Mouse (Mus musculus) midbrain, embryonic 13.5 days (tissue): ENCODE results near the gene Cox4i2. TPM values are rescaled to one million over a fixed set of nuclear protein-coding genes. Genes with fewer than 3 reads are reported as not detected.

Experiments used
- ATAC-seq: fragments of 200-750 bp; cut with Nextera tagmentation; 2 replicates; pipeline ENCODE4 v1.8.0; 2017; ENCODE audit warnings: mild to moderate bottlenecking, moderate TSS enrichment, moderate library complexity
- H3K27ac ChIP-seq: fragments of 300-500 bp; sonication (generic); 2 replicates; pipeline ENCODE4 v1.5.1; 2015; ENCODE audit warnings: inconsistent platforms, mild to moderate bottlenecking, moderate library complexity
- H3K27me3 ChIP-seq: fragments of 300-500 bp; sonication (generic); 2 replicates; pipeline ENCODE4 v1.6.1; 2015; ENCODE audit warnings: mild to moderate bottlenecking, inconsistent platforms
- H3K36me3 ChIP-seq: fragments of 300-500 bp; sonication (generic); 2 replicates; pipeline ENCODE4 v1.6.1; 2015; ENCODE audit warnings: mild to moderate bottlenecking, inconsistent platforms
- H3K4me1 ChIP-seq: fragments of 300-500 bp; sonication (generic); replicated peaks from 2 replicates; pipeline ENCODE4 v1.6.1; 2015; ENCODE audit warnings: inconsistent platforms
- H3K4me2 ChIP-seq: fragments of 300-500 bp; sonication (generic); replicated peaks from 2 replicates; pipeline ENCODE4 v1.6.1; 2015; ENCODE audit warnings: moderate library complexity, mild to moderate bottlenecking, inconsistent platforms
- H3K4me3 ChIP-seq: fragments of 300-500 bp; sonication (generic); replicated peaks from 2 replicates; pipeline ENCODE4 v1.5.1; 2015; ENCODE audit warnings: mild to moderate bottlenecking, inconsistent platforms
- H3K9ac ChIP-seq: fragments of 300-500 bp; sonication (generic); replicated peaks from 2 replicates; pipeline ENCODE4 v1.6.1; 2015; ENCODE audit warnings: mild to moderate bottlenecking, inconsistent platforms
- H3K9me3 ChIP-seq: fragments of 300-500 bp; sonication (generic); 2 replicates; pipeline ENCODE4 v1.6.1; 2016; ENCODE audit warnings: mild to moderate bottlenecking, inconsistent platforms
- whole genome bisulfite sequencing: fragments of 180-500 bp; shearing (Covaris S2); methylation state at CpG from one replicate; pipeline ENCODE4 v1.1.7; 2015; 5-methylcytosine and 5-hydroxymethylcytosine counted together
- microRNA-seq: library from miRNA; unstranded; fragments of <30 nt; microRNA quantifications from one replicate; pipeline ENCODE4, GENCODE M21; 2016
- polyA plus RNA-seq: library from polyadenylated mRNA; unstranded; fragments of >200 nt; fragmentation: Nextera tagmentation; extraction: Ambion mirVana; gene quantifications from 2 replicates; pipeline ENCODE4 v1.2.1, GENCODE M21; 2015

Gene Cox4i2
- polyA plus RNA-seq, 1 experiment from 2014 or later = 5.5 TPM

DNA sequence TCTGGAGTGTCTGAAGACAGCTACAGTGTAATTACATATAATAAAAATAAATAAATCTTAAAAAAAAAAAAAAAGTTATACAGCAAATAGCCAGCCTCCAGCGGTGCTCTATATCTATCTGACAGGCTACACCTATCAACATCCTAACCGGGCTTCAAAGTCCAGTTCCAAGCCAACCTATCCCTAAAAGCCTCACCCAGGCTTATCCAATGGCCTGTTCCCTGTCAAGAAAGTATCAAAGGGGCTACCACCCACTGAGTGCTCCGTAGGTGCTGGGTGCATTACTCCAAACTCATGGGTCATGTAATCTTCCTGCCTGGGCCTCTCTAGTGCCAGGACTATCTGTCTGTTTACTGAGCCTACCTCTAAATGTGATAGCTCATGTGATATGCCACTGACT lies 54.2 kb downstream of the Cox4i2 start:
- 91% methylated on average over 3 of the region's 3 CpGs for WGBS
- Histone ChIP-seq H3K36me3 (0 out of 2 replicates have a peak, but pooled peaks cover 3% of the 10 kb centered on the region), H3K9me3 (no peaks in the 10 kb centered on the region), H3K27me3 (no peaks in the 10 kb centered on the region), H3K27ac (no peak overlapping the region), H3K4me3 (no peak overlapping the region), H3K4me1 (peaks cover 40% of the 10 kb centered on the region), H3K4me2 (no peak overlapping the region), H3K9ac (no peak overlapping the region)
- ATAC-seq = no peak

DNA sequence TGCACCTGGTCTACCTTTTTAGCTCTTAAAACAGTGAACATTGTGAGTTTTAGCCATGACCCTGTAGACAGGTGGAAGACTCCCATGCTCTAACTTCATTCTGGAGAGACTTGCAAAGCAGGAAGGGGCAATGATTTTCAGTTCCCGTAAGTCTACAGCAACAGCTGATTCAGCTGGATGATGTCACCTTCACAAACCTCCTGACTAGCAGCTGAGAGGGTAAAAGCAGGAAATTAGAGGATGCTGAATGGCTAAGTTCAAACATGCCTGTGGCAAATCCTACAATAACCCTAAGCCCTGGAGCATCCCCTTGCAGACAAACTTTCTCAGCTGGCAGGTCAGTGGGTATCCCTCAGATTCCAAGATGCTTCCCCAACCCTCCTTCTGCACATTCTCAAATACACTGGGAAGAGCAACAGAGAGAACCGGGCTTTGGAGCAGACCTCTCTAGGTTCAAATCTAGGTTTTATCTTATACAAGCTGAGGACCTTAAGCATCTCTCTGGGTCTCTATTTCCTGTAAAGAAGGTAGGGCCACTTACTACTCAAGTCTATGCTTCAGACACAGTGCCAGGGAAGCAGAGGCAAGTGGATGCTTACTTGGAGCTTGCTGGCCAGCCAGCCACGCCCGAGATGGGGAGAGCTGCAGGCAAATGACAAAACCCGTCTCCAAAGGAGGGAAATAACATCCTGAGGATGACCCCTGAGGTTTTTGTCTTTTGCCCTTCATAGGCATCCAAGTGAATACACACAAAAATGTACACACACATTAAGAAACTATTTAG lies 56.4 kb downstream of the Cox4i2 start:
- Histone ChIP-seq H3K4me2 (no peak overlapping the region), H3K27me3 (no peaks in the 10 kb centered on the region), H3K27ac (no peak overlapping the region), H3K9me3 (no peaks in the 10 kb centered on the region), H3K4me1 (peaks cover 29% of the 10 kb centered on the region), H3K9ac (no peak overlapping the region), H3K4me3 (no peak overlapping the region), H3K36me3 (0 out of 2 replicates have a peak, but pooled peaks cover 3% of the 10 kb centered on the region)
- 87% methylated on average over 5 of the region's 5 CpGs for WGBS
- ATAC-seq = no peak

DNA sequence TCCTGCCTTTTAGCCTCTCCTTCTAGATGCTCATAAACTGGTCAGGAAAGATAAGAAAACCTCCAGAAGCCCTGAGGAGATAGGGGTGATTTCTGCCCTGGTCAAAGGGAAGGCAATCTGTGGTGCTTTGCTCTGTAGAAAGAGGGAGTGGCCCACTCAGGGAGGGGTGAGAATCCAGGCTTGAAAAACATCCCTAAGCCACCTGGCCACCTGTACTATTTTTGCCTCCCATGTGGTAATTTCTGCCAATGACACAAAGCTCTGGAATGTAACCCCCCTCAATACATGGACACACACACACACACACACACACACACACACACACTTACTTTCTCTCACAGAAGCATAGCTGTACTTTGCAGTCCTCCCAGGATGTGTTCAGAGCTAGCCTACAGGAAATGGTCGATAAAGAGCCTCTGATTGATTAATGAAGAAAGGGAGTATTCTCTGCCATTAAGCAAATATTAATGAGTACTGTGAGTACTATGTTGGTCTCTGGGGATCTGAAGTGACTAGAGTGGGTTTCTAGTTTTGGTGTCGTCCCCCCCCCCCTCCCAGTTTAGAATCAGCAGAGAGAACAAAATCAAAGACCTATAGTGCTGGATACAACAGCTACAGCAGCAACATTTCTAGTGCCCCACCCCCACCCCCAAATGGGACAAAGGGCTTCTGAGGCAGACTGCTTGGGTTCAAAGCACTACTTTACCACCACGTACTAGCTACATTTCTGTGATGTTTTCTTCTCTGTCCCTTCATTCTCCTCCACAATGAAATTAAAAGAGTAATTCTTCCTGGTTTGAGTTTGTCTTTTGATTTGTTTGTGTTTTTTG lies 57.6 kb downstream of the Cox4i2 start:
- peaks cover 25% of the 10 kb centered on the region for H3K4me1 ChIP-seq
- no peak overlapping the region for H3K27ac ChIP-seq
- H3K9ac ChIP-seq = no peak overlapping the region
- ATAC-seq = no peak
- H3K36me3 ChIP-seq = peaks cover 9% of the 10 kb centered on the region; the same call in 1 of the 2 replicates
- no peaks in the 10 kb centered on the region for H3K27me3 ChIP-seq
- 51% methylated on average over 3 of the region's 3 CpGs for WGBS
- H3K4me3 ChIP-seq = no peak overlapping the region
- H3K9me3 ChIP-seq = no peaks in the 10 kb centered on the region
- no peak overlapping the region for H3K4me2 ChIP-seq

- no peak overlapping the region for H3K9ac ChIP-seq
- no peak overlapping the region for H3K4me3 ChIP-seq
- H3K27ac ChIP-seq = no peak overlapping the region
- H3K36me3 ChIP-seq = peaks cover 9% of the 10 kb centered on the region; the same call in 1 of the 2 replicates
- ATAC-seq = no peak
- peaks cover 39% of the 10 kb centered on the region for H3K4me1 ChIP-seq
- WGBS = 88% methylated on average over 1 of the region's 1 CpGs
- H3K9me3 ChIP-seq = no peaks in the 10 kb centered on the region
- no peaks in the 10 kb centered on the region for H3K27me3 ChIP-seq
- H3K4me2 ChIP-seq = no peak overlapping the region
These were observed 59.3 kb downstream of the Cox4i2 start for GRCm38 (mm10) chr2:152813232-152813631.

DNA sequence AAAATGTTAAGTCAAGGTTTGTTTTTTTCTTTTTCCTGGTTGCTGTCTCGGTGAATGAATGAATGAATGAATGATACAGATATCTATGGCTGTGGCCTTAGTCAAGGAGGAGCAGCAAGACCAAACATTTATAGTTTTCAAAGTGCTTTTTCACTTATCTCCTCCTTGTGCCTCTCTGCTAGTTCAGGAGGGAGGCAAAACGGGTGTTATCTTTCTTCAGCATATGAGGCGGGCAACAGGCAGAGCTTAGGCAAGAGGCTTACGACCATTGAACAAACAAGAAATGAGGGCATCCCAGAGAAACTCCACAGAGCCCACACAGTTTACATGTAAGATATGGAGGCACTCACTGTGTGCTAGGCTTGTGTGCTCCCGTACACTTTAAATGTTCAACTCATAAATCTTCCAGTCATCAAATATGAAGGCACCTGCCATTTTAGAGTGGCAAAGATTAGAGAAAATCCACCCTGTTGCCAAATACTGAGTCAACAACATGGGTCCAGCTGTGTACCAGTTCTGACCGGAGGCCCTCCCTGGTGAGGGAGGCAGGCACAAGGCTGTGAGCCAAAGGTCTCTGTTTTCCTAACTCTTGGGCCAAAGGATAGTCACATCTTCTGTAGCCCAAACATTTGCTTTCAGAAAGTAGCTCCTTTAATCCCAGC lies 60.4 kb downstream of the Cox4i2 start:
- Histone ChIP-seq H3K4me3 (no peak overlapping the region), H3K4me2 (no peak overlapping the region), H3K27me3 (no peaks in the 10 kb centered on the region), H3K4me1 (peaks cover 47% of the 10 kb centered on the region), H3K9me3 (no peaks in the 10 kb centered on the region), H3K9ac (no peak overlapping the region), H3K36me3 (peaks cover 14% of the 10 kb centered on the region), H3K27ac (no peak overlapping the region)
- ATAC-seq = no peak
- 90% methylated on average over 6 of the region's 6 CpGs for WGBS

Small RNA genes lying within 50 kb of the gene (microRNA-seq; reads per million reads assigned to microRNA genes)
- not detected for gene Gm23802

Other genes starting within 250 kb of the Cox4i2 start
- not detected in 2 replicates for gene Defb26, start 242.5 kb upstream of the Cox4i2 start, polyA plus RNA-seq
- not detected in 2 replicates for gene Defb28, start 235.9 kb upstream of the Cox4i2 start, polyA plus RNA-seq
- gene Defb29, start 214.1 kb upstream of the Cox4i2 start, polyA plus RNA-seq = not detected in 2 replicates
- not detected in 2 replicates for gene Gm17416, start 184.8 kb upstream of the Cox4i2 start, polyA plus RNA-seq
- gene Defb21, start 181.4 kb upstream of the Cox4i2 start, polyA plus RNA-seq = not detected in 2 replicates
- gene Defb19, start 173.9 kb upstream of the Cox4i2 start, polyA plus RNA-seq = not detected in 2 replicates
- gene Defb45, start 154.8 kb upstream of the Cox4i2 start, polyA plus RNA-seq = not detected in 2 replicates
- gene Defb36, start 149.8 kb upstream of the Cox4i2 start, polyA plus RNA-seq = not detected in 2 replicates
- not detected in 2 replicates for gene Defb25, start 131.1 kb upstream of the Cox4i2 start, polyA plus RNA-seq
- 0.15 and 0.27 TPM in 2 replicates for gene Rem1, start 127.2 kb upstream of the Cox4i2 start, polyA plus RNA-seq
- gene H13, start 84.7 kb upstream of the Cox4i2 start, polyA plus RNA-seq = 171 and 181 TPM in 2 replicates
- gene Mcts2, start 67.1 kb upstream of the Cox4i2 start, polyA plus RNA-seq = 42.7 and 44.1 TPM in 2 replicates
- gene Id1, start 17.9 kb upstream of the Cox4i2 start, polyA plus RNA-seq = 32.8 and 39.4 TPM in 2 replicates
- 190 and 195 TPM in 2 replicates for gene Bcl2l1, start 77.6 kb downstream of the Cox4i2 start, polyA plus RNA-seq
- gene Tpx2, start 93.8 kb downstream of the Cox4i2 start, polyA plus RNA-seq = 38.7 and 46.4 TPM in 2 replicates
- 0.06 and 0.07 TPM in 2 replicates for gene Mylk2, start 157.2 kb downstream of the Cox4i2 start, polyA plus RNA-seq
- gene Foxs1, start 179.0 kb downstream of the Cox4i2 start, polyA plus RNA-seq = 3.4 and 3.6 TPM in 2 replicates
- 3.5 and 6.3 TPM in 2 replicates for gene Dusp15, start 197.5 kb downstream of the Cox4i2 start, polyA plus RNA-seq
- gene Ttll9, start 208.3 kb downstream of the Cox4i2 start, polyA plus RNA-seq = 3.4 and 3.9 TPM in 2 replicates